Mouse (Mus musculus) ZHBTc4 (cell line): ENCODE results near the gene Ilf3.

Experiments
- DNase-seq: peaks from one replicate; pipeline ENCODE4 v3.0.0-alpha.2; 2011; ENCODE audit warnings: low read depth, low spot score

The Ilf3 gene

DNA sequence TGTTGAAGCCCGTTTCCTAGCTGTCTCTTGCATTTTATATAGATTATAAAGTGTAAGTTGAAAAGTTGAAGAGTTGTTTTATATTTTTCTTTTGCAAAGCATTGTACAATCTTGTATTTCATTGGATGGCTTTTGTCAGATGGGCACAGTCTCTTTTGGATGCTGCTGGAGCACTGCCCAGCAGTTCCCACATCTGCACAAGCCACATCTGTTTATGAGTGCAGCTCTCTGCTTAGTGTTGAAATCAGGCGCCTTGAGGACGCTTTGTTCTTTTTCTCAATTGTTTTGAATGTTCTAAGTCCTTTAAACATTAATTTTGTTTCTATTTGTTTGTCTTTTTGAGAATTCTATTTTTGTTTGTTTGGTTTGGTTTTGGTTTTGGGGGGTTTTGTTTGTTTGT, 70.5 kb downstream of the Ilf3 start:
- no peak for DNase-seq

DNA sequence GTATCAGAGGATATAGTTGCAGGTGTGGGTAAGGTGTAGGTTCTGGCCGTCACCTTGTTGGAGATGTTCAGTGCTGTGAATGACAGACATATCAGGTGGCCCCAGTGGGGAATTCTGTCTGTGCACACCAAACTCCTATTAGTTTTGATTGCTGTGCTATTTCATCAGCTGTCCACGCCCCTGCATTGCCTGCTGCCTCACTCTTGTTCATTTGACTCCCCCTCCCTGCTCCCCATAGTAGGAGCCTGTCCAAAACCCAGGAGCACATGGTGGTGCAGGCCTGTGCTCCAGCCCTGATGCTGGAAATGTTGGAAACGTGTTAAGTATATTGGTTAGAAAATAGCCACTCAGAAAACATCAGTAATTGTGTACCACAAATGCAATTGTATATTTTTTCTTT, 71.8 kb downstream of the Ilf3 start:
- no peak for DNase-seq

DNA sequence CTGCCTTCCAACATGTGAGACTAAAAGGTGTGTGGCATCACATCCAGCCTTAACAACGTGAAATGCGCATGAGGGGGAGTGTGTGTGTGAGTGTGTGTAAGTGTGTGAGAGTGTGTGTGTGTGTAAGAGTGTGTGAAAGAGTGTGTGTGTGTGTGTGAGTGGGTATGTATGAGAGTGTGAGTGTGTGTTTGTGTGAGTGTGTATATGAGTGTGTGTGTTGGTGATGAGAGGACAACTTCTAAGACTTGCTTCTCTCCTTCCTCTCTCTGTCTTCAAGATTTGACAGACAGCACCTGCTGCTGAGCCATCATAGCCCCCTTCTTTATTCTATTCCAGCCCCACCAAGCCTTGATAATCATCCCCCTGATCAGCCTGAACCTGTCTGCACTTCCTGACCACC, 72.2 kb downstream of the Ilf3 start:
- DNase-seq, result no peak

DNA sequence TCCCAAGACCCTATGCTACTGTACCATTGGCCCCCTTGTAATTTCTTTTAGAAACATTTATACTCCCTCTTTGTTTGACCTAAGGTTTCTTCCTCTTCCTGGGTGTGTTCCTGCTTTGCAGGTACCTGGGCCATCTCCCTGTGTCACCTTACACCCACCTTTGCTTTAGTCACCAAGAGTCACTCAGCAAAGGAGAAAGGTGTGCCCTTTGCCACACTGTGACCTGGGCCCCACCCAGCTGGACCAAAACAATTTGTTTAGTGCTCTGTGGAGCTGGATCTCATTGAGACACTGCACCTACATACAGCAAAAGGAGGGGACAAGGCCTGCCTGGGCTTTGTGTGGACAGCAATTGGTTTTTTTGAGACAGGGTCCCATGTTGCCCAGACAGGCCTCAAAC, 72.7 kb downstream of the Ilf3 start:
- DNase-seq, result no peak

DNA sequence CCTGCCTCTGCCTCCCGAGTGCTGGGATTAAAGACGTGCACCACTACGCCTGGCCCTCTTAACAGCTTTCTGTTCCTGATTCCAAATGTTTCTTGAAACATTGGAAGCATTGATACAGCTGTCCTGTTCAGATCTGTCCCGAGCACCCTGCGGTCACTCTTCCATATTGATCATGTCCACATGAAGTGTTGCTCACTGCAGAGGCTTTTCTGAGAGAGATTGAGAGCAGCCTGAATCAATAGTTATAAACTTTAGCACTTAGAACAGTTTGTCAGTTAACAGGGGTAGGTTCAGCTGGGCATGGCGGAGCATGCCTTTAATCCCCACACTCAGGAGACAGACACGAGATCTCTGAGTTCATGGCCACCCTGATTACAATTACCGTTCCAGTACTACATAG, 76.2 kb downstream of the Ilf3 start:
- no peak for DNase-seq

DNA sequence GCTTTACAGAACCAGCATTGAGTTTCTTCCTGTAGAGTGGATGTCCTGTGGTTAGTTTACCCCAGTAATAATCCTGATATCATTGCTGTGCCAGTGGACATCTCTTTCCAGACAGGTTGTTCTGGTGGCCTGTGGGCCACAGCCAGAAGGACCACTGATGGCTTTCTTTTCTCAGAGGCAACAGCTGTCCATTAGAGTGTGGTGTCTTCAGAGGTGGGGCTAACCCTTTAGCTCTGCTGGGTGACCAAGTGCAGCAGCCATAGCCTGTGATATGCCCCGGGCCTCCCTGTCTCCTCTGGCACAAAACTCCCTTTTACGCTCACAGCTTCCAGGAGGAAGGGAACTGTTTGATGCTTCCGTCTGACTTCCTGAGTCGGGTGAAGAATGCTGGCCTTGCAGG, 76.9 kb downstream of the Ilf3 start:
- DNase-seq, result no peak

DNA sequence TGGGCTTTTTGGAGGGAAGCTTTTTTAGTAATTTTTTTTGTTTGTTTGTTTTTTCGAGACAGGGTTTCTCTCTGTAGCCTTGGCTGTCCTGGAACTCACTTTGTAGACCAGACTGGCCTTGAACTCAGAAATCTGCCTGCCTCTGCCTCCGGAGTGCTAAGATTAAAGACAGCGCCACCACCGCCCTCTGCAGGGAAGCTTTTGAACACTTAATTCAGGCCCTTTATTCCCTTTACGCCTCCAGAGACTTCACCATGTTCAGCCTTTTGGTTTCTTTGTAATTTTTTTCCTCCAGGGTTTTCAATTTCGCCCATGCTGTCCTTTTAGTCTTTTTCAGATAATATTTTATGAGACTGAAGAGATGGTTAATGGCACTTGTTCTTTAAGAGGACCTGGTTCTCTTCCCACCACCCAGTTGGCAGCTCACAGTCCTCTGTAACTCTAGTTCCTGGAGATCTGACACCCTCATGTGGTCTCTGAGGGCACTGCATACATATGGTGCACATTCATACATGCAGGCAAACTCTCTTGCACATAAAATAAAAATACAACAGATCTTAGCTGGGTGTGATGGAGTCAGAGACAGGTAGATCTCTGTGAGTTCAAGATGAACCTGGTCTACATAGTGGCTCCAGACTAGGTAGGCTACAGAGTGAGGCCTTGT, 77.5 kb downstream of the Ilf3 start:
- peak; percentile 63 for DNase-seq

DNA sequence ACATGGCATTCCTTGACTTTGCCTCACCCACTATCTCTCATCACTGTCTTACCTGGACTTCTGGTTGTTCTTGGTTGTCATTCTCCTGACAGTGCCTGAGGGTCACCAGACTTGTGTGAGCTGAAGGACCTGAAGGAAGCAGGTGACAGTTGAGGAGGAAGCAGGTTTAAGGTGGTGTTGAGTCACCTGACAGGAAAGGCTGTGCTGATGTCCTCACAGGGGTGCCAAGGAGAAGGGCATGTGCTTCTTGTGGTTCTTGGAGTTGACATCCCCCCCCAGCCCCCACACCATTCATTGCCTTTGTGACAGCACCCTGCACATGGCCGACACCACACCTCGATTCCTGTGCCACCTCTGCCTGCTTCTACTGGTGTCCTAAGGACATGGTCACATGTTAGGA, 80.1 kb downstream of the Ilf3 start:
- no peak for DNase-seq

DNA sequence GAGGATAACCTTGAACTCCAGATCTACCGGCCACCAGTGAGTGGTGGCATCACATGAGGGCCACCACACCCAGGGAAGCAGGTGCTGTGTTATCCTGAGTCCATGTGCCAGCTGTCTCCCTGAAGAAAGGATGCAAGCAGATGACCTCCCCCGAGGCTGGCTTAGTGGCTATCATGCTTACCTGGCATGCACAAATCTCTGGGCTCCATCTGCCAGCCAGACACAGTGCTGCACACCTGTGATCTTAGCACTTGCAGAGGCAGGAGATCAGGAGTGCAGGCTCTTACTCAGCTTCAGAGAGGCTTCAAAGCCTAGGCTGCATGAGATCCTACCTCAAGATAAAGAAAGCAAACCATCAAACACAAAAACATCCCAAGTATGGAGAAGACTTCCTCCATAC, 82.0 kb downstream of the Ilf3 start:
- no peak for DNase-seq

DNA sequence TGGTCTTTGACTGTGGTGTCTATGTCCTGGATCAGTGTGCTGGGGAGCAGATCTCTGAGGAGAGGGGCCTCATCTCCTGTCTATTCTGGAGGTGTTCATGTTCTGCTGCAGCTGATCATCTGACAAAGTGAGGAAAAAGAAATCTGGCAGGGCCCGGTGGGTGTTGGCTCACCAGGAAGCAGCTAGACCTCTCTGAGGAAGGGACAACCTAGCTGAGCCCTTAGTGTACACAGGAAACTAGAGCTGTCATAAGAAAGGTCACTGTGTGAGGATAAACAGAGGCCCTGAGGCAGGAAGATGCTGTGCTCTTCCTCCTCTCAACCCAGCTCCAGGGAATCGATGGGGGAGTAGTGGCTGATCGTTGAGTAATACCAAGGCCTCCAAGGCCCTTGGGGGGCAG, 82.6 kb downstream of the Ilf3 start:
- no peak for DNase-seq

DNA sequence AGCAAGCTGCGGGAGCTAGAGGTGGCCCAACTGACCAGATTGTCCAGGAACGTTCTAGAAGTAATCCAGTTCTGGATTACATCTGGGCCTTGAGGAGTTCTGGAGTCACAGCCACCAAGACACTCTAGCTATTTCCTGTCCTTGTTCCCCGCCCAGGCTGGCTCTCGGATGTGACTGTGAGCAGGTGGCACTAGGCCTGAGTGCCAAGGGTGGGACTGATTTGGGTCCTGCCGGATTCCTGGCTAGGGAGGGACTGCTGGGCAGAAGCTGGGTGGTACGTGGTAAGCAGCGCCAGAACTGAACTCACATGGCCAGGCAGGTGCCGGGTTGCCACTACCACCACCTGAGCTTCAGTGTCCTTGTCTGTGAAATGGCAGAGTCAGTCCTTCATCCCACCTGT, 83.7 kb downstream of the Ilf3 start:
- DNase-seq, result no peak

DNA sequence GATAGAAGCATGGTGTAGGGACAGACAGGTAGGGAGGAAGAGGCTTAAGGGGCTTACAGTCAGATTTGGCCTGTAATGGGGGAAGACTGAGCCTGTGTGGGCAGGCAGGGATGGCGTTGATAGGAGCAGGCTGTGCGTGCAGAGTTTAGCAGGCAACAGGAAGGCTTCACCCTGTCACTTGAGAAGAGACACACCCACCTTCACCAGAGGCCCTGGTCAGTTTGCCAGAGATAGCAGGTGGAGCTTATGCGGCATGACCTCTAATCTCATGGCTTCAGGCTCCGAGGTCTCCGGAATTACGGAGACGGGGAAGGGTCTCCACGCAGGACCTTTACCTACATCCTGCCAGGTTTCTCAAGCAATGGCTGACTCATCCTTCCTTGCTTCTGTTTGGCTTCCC, 84.2 kb downstream of the Ilf3 start:
- no peak for DNase-seq

DNA sequence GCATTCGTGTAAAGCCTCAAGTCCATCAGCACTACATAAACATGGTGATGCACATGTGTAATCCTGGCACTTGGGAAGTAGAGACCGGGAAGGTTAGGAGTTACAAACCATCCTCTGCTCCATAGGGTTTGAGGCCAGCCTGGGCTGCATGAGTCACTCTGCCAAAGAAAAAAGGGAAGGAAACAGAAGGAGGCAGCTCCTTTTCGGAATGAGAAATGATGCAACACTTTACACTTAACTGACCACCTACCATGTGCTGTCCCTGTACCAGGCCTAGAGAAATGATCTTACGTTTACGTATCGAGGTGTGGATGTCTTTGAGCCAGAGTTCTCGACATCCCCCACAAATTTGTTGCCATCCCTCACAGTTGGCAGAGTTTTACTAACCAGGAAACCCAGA, 85.3 kb downstream of the Ilf3 start:
- DNase-seq, result no peak

DNA sequence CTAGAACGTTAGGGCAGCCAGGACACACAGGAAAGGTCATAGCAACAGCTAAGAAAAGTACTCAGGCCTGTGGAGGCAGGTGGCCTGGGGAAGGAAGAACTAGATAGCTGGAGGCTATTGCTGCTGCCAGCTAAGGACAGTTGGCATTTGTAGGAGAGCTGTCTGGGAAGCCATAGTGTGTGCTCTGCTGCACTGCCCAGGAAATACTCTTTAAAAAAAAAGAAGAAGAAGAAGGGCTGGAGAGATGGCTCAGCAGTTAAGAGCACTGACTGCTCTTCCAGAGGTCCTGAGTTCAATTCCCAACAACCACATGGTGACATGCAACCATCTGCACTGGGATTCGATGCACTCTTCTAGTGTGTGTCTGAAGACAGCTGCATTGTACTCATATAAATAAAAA, 85.8 kb downstream of the Ilf3 start:
- no peak for DNase-seq

DNA sequence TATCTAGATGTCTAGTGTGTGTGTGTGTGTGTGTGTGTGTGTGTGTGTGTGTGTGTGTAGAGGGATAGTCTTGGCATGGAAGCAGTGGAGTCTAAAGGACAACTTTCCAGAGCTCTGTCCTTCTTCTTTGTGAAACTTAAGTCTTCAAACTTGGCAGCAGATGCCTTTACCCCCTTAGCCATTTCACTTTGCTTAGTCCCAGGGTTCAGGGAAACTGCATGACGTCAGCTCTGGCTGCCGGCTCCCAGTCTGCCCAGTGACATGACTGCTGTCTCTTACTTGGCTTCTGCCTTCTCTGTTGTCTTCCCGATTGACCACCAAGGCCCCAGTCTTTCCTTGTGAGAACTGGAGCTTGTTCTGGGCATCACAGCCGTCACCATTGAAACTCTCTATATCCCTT, 86.9 kb downstream of the Ilf3 start:
- peak; percentile 24 for DNase-seq
